Mouse (Mus musculus) urinary bladder, postnatal 0 days (tissue): ENCODE results near the gene Tmed6. TPM values are rescaled to one million over a fixed set of nuclear protein-coding genes. Genes with fewer than 3 reads are reported as not detected.

Source experiments
- microRNA-seq: library from miRNA; unstranded; fragments of <30 nt; microRNA quantifications from one replicate; pipeline ENCODE4, GENCODE M21; 2016
- polyA plus RNA-seq: library from polyadenylated mRNA; unstranded; fragments of >200 nt; fragmentation: Nextera tagmentation; extraction: Ambion mirVana; gene quantifications from 2 replicates; pipeline ENCODE4 v1.2.1, GENCODE M21; 2015

The Tmed6 gene
- not detected in 2 replicates for polyA plus RNA-seq

DNA sequence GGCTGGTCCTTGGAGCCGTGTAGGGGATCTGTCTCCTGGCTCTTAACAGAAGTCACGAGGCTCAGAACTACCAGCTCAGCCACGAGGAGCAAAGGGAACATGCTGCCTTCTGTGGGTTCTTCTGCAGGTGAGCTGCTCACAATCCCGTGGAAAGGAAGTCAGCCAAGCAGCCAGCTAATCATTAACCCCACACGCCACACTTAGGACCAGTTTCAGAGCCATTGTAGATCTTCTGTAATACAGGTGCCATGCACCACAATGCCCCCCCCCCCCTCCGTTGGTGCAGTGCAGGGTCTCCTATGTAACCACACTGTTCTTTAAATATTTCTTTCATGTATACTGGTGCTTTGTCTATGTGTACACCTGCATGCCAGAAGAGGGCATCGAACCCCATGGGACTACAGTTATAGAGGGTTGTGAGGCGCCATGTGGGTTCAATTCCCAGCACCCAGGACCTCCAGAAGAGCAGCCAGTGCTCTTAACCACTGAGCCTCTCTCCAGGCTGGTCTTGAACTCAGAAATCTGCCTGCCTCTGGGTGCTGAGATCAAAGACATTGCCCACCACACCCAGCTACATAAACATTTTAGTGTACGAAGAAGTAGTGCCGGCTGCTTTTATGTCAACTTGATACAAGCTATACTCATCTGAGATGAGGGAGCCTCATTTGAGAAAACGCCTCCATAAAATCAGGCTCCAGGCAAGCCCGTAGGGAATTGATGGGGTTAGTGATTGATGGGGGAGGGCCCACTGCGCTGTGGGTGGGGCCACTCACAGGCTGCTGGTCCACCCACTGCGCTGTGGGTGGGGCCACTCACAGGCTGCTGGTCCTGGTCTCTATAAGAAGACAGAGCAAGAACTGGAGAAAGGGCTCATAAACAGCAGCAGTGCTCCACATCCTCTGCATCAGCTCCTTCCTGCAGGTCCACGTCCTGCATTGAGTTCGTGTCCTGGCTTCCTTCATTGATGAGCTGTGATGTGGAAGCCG lies at the start of gene Tmed6:
Tmed6 (minus strand) TSS at position 134 of the 986 bp plus-strand sequence.

DNA sequence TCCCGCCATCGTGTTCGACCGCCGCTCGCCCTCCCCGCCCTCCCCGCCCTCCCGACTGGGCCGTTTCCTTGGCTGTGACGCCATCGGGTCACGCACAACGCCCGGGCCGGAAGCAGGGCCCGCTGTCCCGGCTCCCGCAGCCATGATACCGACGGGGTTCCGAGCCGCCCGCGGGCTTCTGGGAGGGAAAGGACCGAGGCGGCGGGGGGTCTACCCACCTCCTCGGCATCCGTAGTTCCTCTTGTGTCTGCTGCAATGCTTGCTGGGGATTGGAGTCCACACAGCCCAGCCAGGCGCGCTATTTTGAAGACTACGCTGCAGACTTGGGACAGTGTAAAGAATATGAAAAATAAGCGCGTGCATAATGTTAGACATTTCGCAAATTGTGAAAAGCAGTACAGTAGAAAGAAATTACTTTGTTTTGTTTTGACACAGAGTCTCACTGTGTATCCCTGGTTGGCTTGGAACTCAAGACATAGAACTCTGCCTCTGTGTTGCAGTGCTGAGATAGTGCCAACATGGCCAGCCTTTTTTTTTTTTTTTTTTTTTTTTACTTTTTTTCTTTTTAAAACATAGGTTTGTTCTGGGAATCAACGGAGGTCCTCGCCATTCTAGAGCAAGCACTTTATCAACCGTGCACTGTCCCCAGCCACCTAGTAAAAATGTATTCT lies 31.1 kb upstream of the Tmed6 start, which contains the start of gene Terf2:
Terf2 (minus strand) TSS at position 182 of the 671 bp plus-strand sequence.

GRCm38 (mm10) chr8:107056076-107056972 lies 9.1 kb downstream of the Tmed6 start, which contains the start of the genes Cog8 and Nip7:
TSS of gene Cog8 (minus strand) at chr8:107056689.
TSS of gene Nip7 (plus strand) at chr8:107056877.

GRCm38 (mm10) chr8:107048061-107048941 lies 17.1 kb downstream of the Tmed6 start, which contains the start of gene Pdf:
TSS of gene Pdf (minus strand) at chr8:107048614.

DNA sequence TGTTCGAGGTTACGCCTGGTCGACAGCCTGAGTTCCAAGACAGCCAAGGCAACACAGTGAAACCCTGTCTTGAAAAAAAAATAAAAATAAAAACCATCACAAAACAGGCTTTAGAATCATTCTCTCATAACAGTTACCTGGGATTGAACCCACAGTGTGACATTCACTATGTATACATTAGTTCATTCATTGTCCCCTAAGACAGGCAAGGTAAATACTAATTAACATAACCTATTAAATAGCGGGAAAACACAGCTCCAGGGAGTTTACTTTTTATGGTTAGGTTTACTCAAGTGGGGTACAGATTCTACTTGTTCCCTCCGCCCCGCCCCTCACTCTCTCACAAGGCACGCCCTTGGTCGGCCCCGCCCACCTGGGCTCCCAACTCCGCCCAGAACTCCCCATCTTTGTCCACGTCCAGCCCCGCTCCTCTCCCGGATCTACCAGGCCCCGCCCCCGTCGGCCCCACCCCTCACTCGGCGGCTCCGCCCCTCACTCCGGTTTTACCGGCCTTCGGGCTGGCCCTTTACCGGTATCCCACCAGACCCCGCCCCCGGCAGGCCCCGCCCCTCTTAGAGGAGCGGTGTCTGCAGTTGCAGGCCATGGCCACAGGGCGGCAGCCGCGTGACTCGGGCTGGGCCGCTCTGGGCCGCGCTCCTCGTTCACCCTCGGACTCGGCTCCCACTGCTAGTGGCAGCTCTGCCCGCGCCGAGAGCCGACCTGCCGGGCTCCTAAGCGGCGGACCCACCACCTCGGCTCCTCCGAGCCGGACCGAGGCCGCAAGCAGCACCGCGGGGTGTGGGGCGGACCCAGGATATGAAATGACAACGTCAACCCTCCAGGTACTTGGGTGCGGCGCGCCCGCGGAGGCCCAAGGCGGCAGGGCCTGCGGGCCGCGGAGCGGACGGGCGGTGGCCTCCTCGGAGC lies 34.5 kb downstream of the Tmed6 start, which contains the start of gene Vps4a:
Vps4a (plus strand) TSS at position 573 of the 927 bp plus-strand sequence.

Small RNA genes within 50 kb of the gene (microRNA-seq; reads per million reads assigned to microRNA genes)
- gene Mir7075 = 1.2 reads per million

Other genes starting within 250 kb of the Tmed6 start
- gene Has3, start 195.4 kb downstream of the Tmed6 start, polyA plus RNA-seq = 0.16 and 0.36 TPM in 2 replicates
- gene Utp4, start 172.0 kb downstream of the Tmed6 start, polyA plus RNA-seq = 31.3 and 31.4 TPM in 2 replicates
- gene Sntb2, start 129.9 kb downstream of the Tmed6 start, polyA plus RNA-seq = 20.7 and 21.9 TPM in 2 replicates
- gene Vps4a, start 34.4 kb downstream of the Tmed6 start, polyA plus RNA-seq = 57.0 and 64.7 TPM in 2 replicates
- 20.5 and 25.6 TPM in 2 replicates for gene Pdf, start 17.0 kb downstream of the Tmed6 start, polyA plus RNA-seq
- gene Cog8, start 9.0 kb downstream of the Tmed6 start, polyA plus RNA-seq = 20.7 and 22.7 TPM in 2 replicates
- gene Nip7, start 8.8 kb downstream of the Tmed6 start, polyA plus RNA-seq = 55.4 and 59.0 TPM in 2 replicates
- gene Terf2, start 30.9 kb upstream of the Tmed6 start, polyA plus RNA-seq = 7.1 and 8.7 TPM in 2 replicates
- gene Cyb5b, start 85.0 kb upstream of the Tmed6 start, polyA plus RNA-seq = 60.2 and 81.9 TPM in 2 replicates
- gene Nfat5, start 227.8 kb upstream of the Tmed6 start, polyA plus RNA-seq = 9.2 and 9.5 TPM in 2 replicates